Mouse (Mus musculus): ENCODE data around the gene Il4ra. TPM values are rescaled to one million over a fixed set of nuclear protein-coding genes. Genes with fewer than 3 reads are reported as not detected.
A peak's percentile ranks its signal among the peaks of the same experiment; 100 is the strongest.

Gene Il4ra
- total and polyA plus RNA-seq, 3 experiments = 18.2 to 27.4 (median 26.4) TPM

- dilution Hi-C loops (cut with MboI; ENCODE audit: extremely low pct_ligation_motif_present, extremely low pct_unique_long_range_greater_than_20kb, low sequenced_read_pairs) = no loop called here
- no peak overlapping the region for H3K4me2 ChIP-seq (ENCODE audit: insufficient read depth, low read depth, poor library complexity, severe bottlenecking)
- in situ Hi-C loops (cut with MboI; ENCODE audit: low pct_ligation_motif_present, low pct_unique_long_range_greater_than_20kb, low sequenced_read_pairs) = no loop called here
- no peak overlapping the region for H3K9ac ChIP-seq (ENCODE audit: insufficient read depth, low read depth)
- DNase-seq (ENCODE audit: extremely low read depth) = no peak
- no peaks in the 10 kb centered on the region for H3K79me2 ChIP-seq (replicated peaks; ENCODE audit: control insufficient read depth, extremely low read depth, insufficient read depth, poor library complexity, severe bottlenecking)
- H3K36me3 ChIP-seq (replicated peaks in 1 of 2; ENCODE audit: control insufficient read depth in 1 of 2, insufficient read depth in 1 of 2, low read length in 1 of 2) = peaks cover 0 to 4% of the 10 kb centered on the region in 2 experiments
- peaks cover 4% of the 10 kb centered on the region for H3K9me3 ChIP-seq (replicated peaks; ENCODE audit: low read length)
- TF ChIP-seq ZMIZ1 (IDR thresholded peaks at IDR 0.05; ENCODE audit: low read depth, low read length) = no peak
- TF ChIP-seq CTCF (conservative IDR thresholded peaks at IDR 0.05 in 1 of 2, IDR thresholded peaks at IDR 0.05 in 1 of 2; ENCODE audit: low read depth in 2 of 2, low read length in 2 of 2) = no peak
- no peak for TF ChIP-seq JUN (IDR thresholded peaks at IDR 0.05; ENCODE audit: insufficient read depth, low read depth, low read length)
- TF ChIP-seq MAX (IDR thresholded peaks at IDR 0.05; ENCODE audit: low read length) = no peak
- H3K4me3 ChIP-seq (replicated peaks in 1 of 3; ENCODE audit: low read depth in 2 of 3, low read length in 2 of 3, poor library complexity in 1 of 3) = peak overlapping the region in 1 of 3 experiments; percentile 19
- H3K4me1 ChIP-seq (ENCODE audit: control insufficient read depth in 1 of 2, insufficient read depth in 2 of 2) = peaks cover 55 to 74% of the 10 kb centered on the region in 2 experiments
- no peaks in the 10 kb centered on the region for H3K27me3 ChIP-seq (replicated peaks)
- H3K27ac ChIP-seq (ENCODE audit: insufficient read depth, low read depth) = no peak overlapping the region
Measured at GRCm38 (mm10) chr7:125584005-125584369, 32.1 kb downstream of the Il4ra start.

- peaks cover 60 to 66% of the 10 kb centered on the region in 2 experiments for H3K4me1 ChIP-seq (ENCODE audit: control insufficient read depth in 1 of 2, insufficient read depth in 2 of 2)
- no peaks in the 10 kb centered on the region for H3K27me3 ChIP-seq (replicated peaks)
- no peak overlapping the region for H3K4me2 ChIP-seq (ENCODE audit: insufficient read depth, low read depth, poor library complexity, severe bottlenecking)
- H3K9me3 ChIP-seq (replicated peaks; ENCODE audit: low read length) = peaks cover 4% of the 10 kb centered on the region
- H3K79me2 ChIP-seq (replicated peaks; ENCODE audit: control insufficient read depth, extremely low read depth, insufficient read depth, poor library complexity, severe bottlenecking) = no peaks in the 10 kb centered on the region
- dilution Hi-C loops (cut with MboI; ENCODE audit: extremely low pct_ligation_motif_present, extremely low pct_unique_long_range_greater_than_20kb, low sequenced_read_pairs) = no loop called here
- no peak for DNase-seq (ENCODE audit: extremely low read depth)
- no peak overlapping the region for H3K27ac ChIP-seq (ENCODE audit: insufficient read depth, low read depth)
- H3K4me3 ChIP-seq (replicated peaks in 1 of 3; ENCODE audit: low read depth in 2 of 3, low read length in 2 of 3, poor library complexity in 1 of 3) = peak overlapping the region in 1 of 3 experiments; percentile 20
- TF ChIP-seq E2F4 (IDR thresholded peaks at IDR 0.05; ENCODE audit: insufficient replicate concordance, low read depth, low read length) = no peak
- no peak for TF ChIP-seq CTCF (conservative IDR thresholded peaks at IDR 0.05 in 1 of 2, IDR thresholded peaks at IDR 0.05 in 1 of 2; ENCODE audit: low read depth in 2 of 2, low read length in 2 of 2)
- TF ChIP-seq USF1 (IDR thresholded peaks at IDR 0.05; ENCODE audit: low read depth, low read length) = no peak
- no peak for TF ChIP-seq USF2 (conservative IDR thresholded peaks at IDR 0.05; ENCODE audit: low read depth, low read length)
- no peak for TF ChIP-seq RAD21 (IDR thresholded peaks at IDR 0.05; ENCODE audit: low read depth, low read length)
- no peak for TF ChIP-seq MXI1 (IDR thresholded peaks at IDR 0.05; ENCODE audit: low read depth, low read length)
- no peak for TF ChIP-seq JUN (IDR thresholded peaks at IDR 0.05; ENCODE audit: insufficient read depth, low read depth, low read length)
- TF ChIP-seq ZNF384 (IDR thresholded peaks at IDR 0.05; ENCODE audit: low read depth, low read length) = no peak
- no peak for TF ChIP-seq SIN3A (IDR thresholded peaks at IDR 0.05; ENCODE audit: low read length)
- no peak for TF ChIP-seq IRF4 (IDR thresholded peaks at IDR 0.05; ENCODE audit: low read depth, low read length)
- in situ Hi-C loops (cut with MboI; ENCODE audit: low pct_ligation_motif_present, low pct_unique_long_range_greater_than_20kb, low sequenced_read_pairs) = no loop called here
- H3K36me3 ChIP-seq (replicated peaks in 1 of 2; ENCODE audit: control insufficient read depth in 1 of 2, insufficient read depth in 1 of 2, low read length in 1 of 2) = peaks cover 0 to 4% of the 10 kb centered on the region in 2 experiments
- H3K9ac ChIP-seq (ENCODE audit: insufficient read depth, low read depth) = no peak overlapping the region
Measured at GRCm38 (mm10) chr7:125586355-125586754, 34.4 kb downstream of the Il4ra start.

GRCm38 (mm10) chr7:125588721-125589120, 36.8 kb downstream of the Il4ra start:
- H3K4me1 ChIP-seq (ENCODE audit: control insufficient read depth in 1 of 2, insufficient read depth in 2 of 2) = peaks cover 58 to 60% of the 10 kb centered on the region in 2 experiments
- H3K9me3 ChIP-seq (replicated peaks; ENCODE audit: low read length) = peaks cover 4% of the 10 kb centered on the region
- no peak overlapping the region for H3K4me3 ChIP-seq (replicated peaks in 1 of 3; ENCODE audit: low read depth in 2 of 3, low read length in 2 of 3, poor library complexity in 1 of 3)
- H3K27ac ChIP-seq (ENCODE audit: insufficient read depth, low read depth) = peak overlapping the region; percentile 44
- H3K9ac ChIP-seq (ENCODE audit: insufficient read depth, low read depth) = no peak overlapping the region
- peak; percentile 85 for DNase-seq (ENCODE audit: extremely low read depth)
- in situ Hi-C loops (cut with MboI; ENCODE audit: low pct_ligation_motif_present, low pct_unique_long_range_greater_than_20kb, low sequenced_read_pairs) = no loop called here
- dilution Hi-C loops (cut with MboI; ENCODE audit: extremely low pct_ligation_motif_present, extremely low pct_unique_long_range_greater_than_20kb, low sequenced_read_pairs) = no loop called here
- H3K36me3 ChIP-seq (replicated peaks in 1 of 2; ENCODE audit: control insufficient read depth in 1 of 2, insufficient read depth in 1 of 2, low read length in 1 of 2) = peaks cover 0 to 4% of the 10 kb centered on the region in 2 experiments
- H3K79me2 ChIP-seq (replicated peaks; ENCODE audit: control insufficient read depth, extremely low read depth, insufficient read depth, poor library complexity, severe bottlenecking) = no peaks in the 10 kb centered on the region
- no peaks in the 10 kb centered on the region for H3K27me3 ChIP-seq (replicated peaks)
- peak overlapping the region; percentile 53 for H3K4me2 ChIP-seq (ENCODE audit: insufficient read depth, low read depth, poor library complexity, severe bottlenecking)
- no peak for TF ChIP-seq ZNF384 (IDR thresholded peaks at IDR 0.05; ENCODE audit: low read depth, low read length)
- TF ChIP-seq KAT2A (IDR thresholded peaks at IDR 0.05; ENCODE audit: insufficient replicate concordance, low read length) = 0 out of 2 replicates have a peak, but pooled peaks have one; percentile 26
- no peak for TF ChIP-seq CTCF (conservative IDR thresholded peaks at IDR 0.05 in 1 of 2, IDR thresholded peaks at IDR 0.05 in 1 of 2; ENCODE audit: low read depth in 2 of 2, low read length in 2 of 2)
- peak; percentile 86; the same call in 1 of the 2 replicates for TF ChIP-seq SIN3A (IDR thresholded peaks at IDR 0.05; ENCODE audit: low read length)
- peak; percentile 26; the same call in 1 of the 2 replicates for TF ChIP-seq SMC3 (IDR thresholded peaks at IDR 0.05; ENCODE audit: low read depth, low read length)
- TF ChIP-seq NRF1 (IDR thresholded peaks at IDR 0.05; ENCODE audit: low read depth, low read length) = 0 out of 2 replicates have a peak, but pooled peaks have one; percentile 21
- peak; percentile 91 for TF ChIP-seq BHLHE40 (IDR thresholded peaks at IDR 0.05; ENCODE audit: low read depth, low read length)
- TF ChIP-seq TCF12 (IDR thresholded peaks at IDR 0.05; ENCODE audit: low read depth, low read length) = peak; percentile 79
- 0 out of 2 replicates have a peak, but pooled peaks have one; percentile 21 for TF ChIP-seq MYC (IDR thresholded peaks at IDR 0.05; ENCODE audit: low read depth, low read length)
- TF ChIP-seq RCOR1 (conservative IDR thresholded peaks at IDR 0.05; ENCODE audit: low read depth, low read length) = peak; percentile 80; the same call in 1 of the 2 replicates
- no peak for TF ChIP-seq ZC3H11A (IDR thresholded peaks at IDR 0.05; ENCODE audit: low read depth, low read length)
- peak; percentile 77; the same call in 1 of the 2 replicates for TF ChIP-seq MAFK (IDR thresholded peaks at IDR 0.05; ENCODE audit: insufficient replicate concordance, low read length)
- TF ChIP-seq ZMIZ1 (IDR thresholded peaks at IDR 0.05; ENCODE audit: low read depth, low read length) = no peak
- peak; percentile 86 for TF ChIP-seq IRF4 (IDR thresholded peaks at IDR 0.05; ENCODE audit: low read depth, low read length)
- peak; percentile 87 for TF ChIP-seq CHD2 (IDR thresholded peaks at IDR 0.05; ENCODE audit: low read length)
- peak; percentile 73 for TF ChIP-seq MAZ (IDR thresholded peaks at IDR 0.05; ENCODE audit: low read depth, low read length)
- TF ChIP-seq ELF1 (IDR thresholded peaks at IDR 0.05; ENCODE audit: low read depth, low read length) = peak; percentile 51; the same call in 1 of the 2 replicates
